Mouse (Mus musculus) kidney, adult 2 months (tissue): ENCODE measurements around the gene Mylk. TPM values are rescaled to one million over a fixed set of nuclear protein-coding genes. Genes with fewer than 3 reads are reported as not detected.

Experiments
- DNase-seq: peaks from one replicate; pipeline ENCODE4 v3.0.0; 2021
- H3K27ac ChIP-seq: fragments of 200-500 bp; 2 replicates; pipeline ENCODE4 v1.5.1; 2012; ENCODE audit warnings: low read depth, low read length, control low read depth, inconsistent platforms; ENCODE audit not compliant: insufficient read depth
- H3K27me3 ChIP-seq: fragments of 200-500 bp; replicated peaks from 2 replicates; pipeline ENCODE4 v1.6.1; 2012; ENCODE audit warnings: mild to moderate bottlenecking, moderate library complexity, low read length, inconsistent platforms; ENCODE audit not compliant: control insufficient read depth, insufficient read depth
- H3K36me3 ChIP-seq: fragments of 200-500 bp; 2 replicates; pipeline ENCODE4 v1.6.1; 2012; ENCODE audit warnings: mild to moderate bottlenecking, moderate library complexity, low read length, inconsistent platforms; ENCODE audit not compliant: control insufficient read depth, insufficient read depth
- H3K4me1 ChIP-seq: fragments of 200-500 bp; 2 replicates; pipeline ENCODE4 v1.6.1; 2011; ENCODE audit warnings: low read length; ENCODE audit not compliant: control insufficient read depth, insufficient read depth
- H3K4me3 ChIP-seq: fragments of 200-500 bp; 2 replicates; pipeline ENCODE4 v1.5.1; 2011; ENCODE audit warnings: mild to moderate bottlenecking, low read depth, low read length, control low read depth; ENCODE audit not compliant: insufficient read depth
- CTCF ChIP-seq: fragments of 200-500 bp; conservative IDR thresholded peaks from 2 replicates; pipeline ENCODE4 v1.5.1; 2011; ENCODE audit warnings: low read depth, mild to moderate bottlenecking, control low read depth, low read length, moderate library complexity, mixed read lengths; ENCODE audit not compliant: insufficient read depth, insufficient read length
- POLR2A ChIP-seq: fragments of 200-500 bp; IDR thresholded peaks from one replicate; pipeline ENCODE4 v1.6.1; 2011; ENCODE audit warnings: low read depth, low read length, control low read depth
- WGBS: fragments of 180-500 bp; shearing (Covaris S2); methylation state at CpG from one replicate; pipeline ENCODE4 v1.1.7; 2018; 5-methylcytosine and 5-hydroxymethylcytosine counted together
- polyA plus RNA-seq: library from polyadenylated mRNA; depleted of rRNA; stranded (reverse); fragments of >200 nt; gene quantifications from 2 replicates; pipeline ENCODE4 v1.2.3, GENCODE M21; 2012

Gene Mylk
- polyA plus RNA-seq, 1 experiment, result 64.7 TPM

DNA sequence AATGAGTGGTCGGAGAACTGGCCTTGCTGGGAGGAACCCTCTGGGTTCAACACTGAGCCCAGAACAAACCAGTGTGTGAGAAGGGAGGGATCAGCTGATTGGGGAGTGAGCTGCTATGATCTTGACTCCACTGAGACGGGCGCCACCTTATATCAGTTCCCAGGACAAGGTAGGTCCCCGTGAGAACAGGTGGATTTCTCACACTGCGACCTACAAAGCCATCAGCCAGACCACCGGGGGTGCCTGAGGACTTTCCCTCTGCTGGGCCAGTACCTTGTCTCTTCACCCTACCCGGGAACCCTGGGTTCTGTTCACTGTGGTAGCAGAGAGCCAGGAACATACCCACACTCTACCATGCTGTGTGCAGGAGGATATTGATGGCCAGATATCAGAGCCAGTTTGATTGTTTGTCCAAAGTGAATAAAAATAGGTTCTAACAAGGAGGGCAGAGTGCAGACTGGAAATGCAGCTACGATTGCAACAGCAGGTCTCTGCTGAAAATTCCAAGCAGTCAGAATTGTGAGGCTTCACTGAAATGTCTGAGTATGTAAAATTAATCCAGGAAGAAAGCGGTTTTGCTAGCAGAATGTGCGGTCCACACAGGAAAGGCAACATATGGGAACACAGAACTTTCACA lies 248.8 kb downstream of the Mylk start:
- 85% methylated on average over 10 of the region's 10 CpGs for WGBS

DNA sequence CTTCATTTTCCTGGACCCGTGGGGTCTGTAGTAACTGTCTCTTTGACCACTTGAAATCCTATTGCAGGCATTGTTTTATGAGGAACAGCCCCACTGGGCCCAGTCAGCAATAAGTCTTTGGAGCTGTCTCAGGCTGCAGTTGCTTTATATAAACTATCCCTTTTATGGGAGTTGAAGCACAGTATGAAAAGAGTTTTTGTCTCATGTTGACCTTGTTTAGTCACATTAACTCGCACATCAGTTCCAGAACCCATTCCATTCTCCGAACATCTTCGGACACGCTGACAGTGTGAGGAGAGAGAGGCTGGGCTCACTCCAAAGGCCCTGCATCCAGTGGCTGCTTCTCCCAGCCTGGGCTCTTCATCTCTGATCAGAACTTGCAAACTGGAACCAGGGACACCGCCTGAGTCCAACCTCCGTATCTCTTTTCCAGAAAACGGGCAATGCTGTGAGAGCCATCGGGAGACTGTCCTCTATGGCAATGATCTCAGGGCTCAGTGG lies 249.7 kb downstream of the Mylk start:
- Histone ChIP-seq H3K4me1 (peaks cover 18% of the 10 kb centered on the region), H3K36me3 (no peaks in the 10 kb centered on the region), H3K4me3 (no peak overlapping the region), H3K27ac (peak overlapping the region; percentile 82), H3K27me3 (no peaks in the 10 kb centered on the region)
- WGBS, result 63% methylated on average over 9 of the region's 9 CpGs
- no peak for DNase-seq
- no peak for TF ChIP-seq POLR2A
- TF ChIP-seq CTCF, result no peak

More for the DNA sequence above, 248.8 kb downstream of the Mylk start:
- Histone ChIP-seq H3K27ac (no peak overlapping the region), H3K36me3 (no peaks in the 10 kb centered on the region), H3K27me3 (no peaks in the 10 kb centered on the region), H3K4me3 (no peak overlapping the region), H3K4me1 (peaks cover 18% of the 10 kb centered on the region)
- no peak for DNase-seq
- TF ChIP-seq POLR2A (no peak), CTCF (no peak)

- peaks cover 18% of the 10 kb centered on the region for H3K4me1 ChIP-seq
- no peak for TF ChIP-seq POLR2A
- TF ChIP-seq CTCF, result no peak
- H3K27me3 ChIP-seq, result no peaks in the 10 kb centered on the region
- H3K4me3 ChIP-seq, result no peak overlapping the region
- no peaks in the 10 kb centered on the region for H3K36me3 ChIP-seq
- 27% methylated on average over 5 of the region's 5 CpGs for WGBS
- DNase-seq, result peak; percentile 87
- H3K27ac ChIP-seq, result peak overlapping the region; percentile 80
Measured at GRCm38 (mm10) chr16:34996133-34996532, 251.1 kb downstream of the Mylk start.

DNA sequence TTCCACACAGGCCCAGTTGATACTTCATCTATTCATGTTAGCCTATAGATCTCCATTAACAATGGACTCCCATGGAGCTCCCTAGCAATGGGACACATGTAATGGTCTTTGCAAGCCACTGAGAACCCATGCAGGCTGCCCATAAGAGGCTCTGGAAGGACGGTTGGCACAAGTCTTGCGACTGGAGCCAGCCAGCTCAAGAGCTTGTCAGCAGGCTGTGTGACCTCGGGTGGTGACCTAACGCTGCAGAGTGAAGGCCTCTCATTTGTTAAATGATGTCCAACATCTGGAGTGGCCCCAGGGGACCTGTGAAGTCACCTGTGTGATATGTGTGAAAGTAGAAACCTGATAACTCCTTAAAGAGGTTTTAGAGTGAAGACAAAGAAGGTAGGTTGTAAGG lies 252.0 kb downstream of the Mylk start:
- Histone ChIP-seq H3K36me3 (no peaks in the 10 kb centered on the region), H3K4me3 (no peak overlapping the region), H3K4me1 (peaks cover 18% of the 10 kb centered on the region), H3K27me3 (no peaks in the 10 kb centered on the region), H3K27ac (no peak overlapping the region)
- DNase-seq, result no peak
- no peak for TF ChIP-seq CTCF
- TF ChIP-seq POLR2A, result no peak
- WGBS, result 69% methylated on average over 4 of the region's 4 CpGs

- Histone ChIP-seq H3K36me3 (no peaks in the 10 kb centered on the region), H3K27me3 (no peaks in the 10 kb centered on the region), H3K4me1 (peaks cover 18% of the 10 kb centered on the region), H3K27ac (no peak overlapping the region), H3K4me3 (no peak overlapping the region)
- 77% methylated on average over 10 of the region's 10 CpGs for WGBS
- TF ChIP-seq CTCF (no peak), POLR2A (no peak)
- DNase-seq, result no peak
Measured at GRCm38 (mm10) chr16:34997576-34997975, 252.6 kb downstream of the Mylk start.

- no peak overlapping the region for H3K4me3 ChIP-seq
- no peaks in the 10 kb centered on the region for H3K36me3 ChIP-seq
- WGBS, result 89% methylated on average over 3 of the region's 3 CpGs
- DNase-seq, result no peak
- H3K27me3 ChIP-seq, result no peaks in the 10 kb centered on the region
- H3K4me1 ChIP-seq, result peaks cover 25% of the 10 kb centered on the region
- H3K27ac ChIP-seq, result no peak overlapping the region
- TF ChIP-seq CTCF (no peak), POLR2A (no peak)
Measured at GRCm38 (mm10) chr16:34999016-34999415, 254.0 kb downstream of the Mylk start.

- no peak for DNase-seq
- Histone ChIP-seq H3K36me3 (no peaks in the 10 kb centered on the region), H3K4me1 (peaks cover 20% of the 10 kb centered on the region), H3K27ac (no peak overlapping the region), H3K27me3 (no peaks in the 10 kb centered on the region), H3K4me3 (no peak overlapping the region)
- TF ChIP-seq CTCF, result no peak
- 69% methylated on average over 11 of the region's 11 CpGs for WGBS
Measured at GRCm38 (mm10) chr16:34999986-35000385, 255.0 kb downstream of the Mylk start.
